Mouse (Mus musculus) stomach, postnatal 0 days (tissue): Measurements from ENCODE around the gene Ttn.

Source experiments
- CTCF ChIP-seq: IDR thresholded peaks from 2 replicates; pipeline ENCODE4 v1.5.1; 2016; ENCODE audit warnings: antibody characterized with exemption, low read depth, mild to moderate bottlenecking, moderate library complexity
- EP300 ChIP-seq: optimal IDR thresholded peaks from 2 replicates; pipeline ENCODE3; 2016; ENCODE audit warnings: antibody characterized with exemption

- TF ChIP-seq EP300 (no peak), CTCF (no peak)
Measured at GRCm38 (mm10) chr2:76817796-76818195, 164.6 kb downstream of the Ttn start.
